Mouse (Mus musculus): Measurements from ENCODE around the gene Mbnl1. TPM values are rescaled to one million over a fixed set of nuclear protein-coding genes. Genes with fewer than 3 reads are reported as not detected.

Gene Mbnl1
- polyA plus RNA-seq, 1 experiment from 2014 or later: 101 TPM

DNA sequence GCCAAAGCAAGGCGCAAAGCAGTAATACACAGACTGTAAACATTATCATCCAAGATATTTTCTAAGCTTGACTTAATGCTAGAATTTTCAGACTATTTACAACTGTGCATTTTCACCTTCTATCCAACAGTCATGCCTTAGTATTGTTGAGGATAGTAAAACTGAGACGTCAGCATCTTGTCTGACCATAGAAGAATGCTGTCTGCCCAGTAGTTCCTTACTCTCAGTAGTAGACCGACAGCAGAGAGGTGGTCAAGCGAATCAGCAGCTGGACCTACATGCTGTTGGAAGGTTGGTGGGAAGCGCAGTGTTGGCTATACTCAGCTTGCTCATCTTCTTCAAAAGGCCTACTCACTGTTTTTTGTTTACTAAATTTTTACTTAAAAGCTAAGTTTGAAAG lies 34.2 kb downstream of the Mbnl1 start:
- Histone ChIP-seq H3K9me3 (no peaks in the 10 kb centered on the region), H3K27me3 (no peaks in the 10 kb centered on the region), H3K4me1 (peaks cover 30% of the 10 kb centered on the region), H3K4me3 (no peak overlapping the region), H3K9ac (no peak overlapping the region), H3K4me2 (no peak overlapping the region), H3K27ac (no peak overlapping the region), H3K36me3 (no peaks in the 10 kb centered on the region)
- 77% methylated on average over 5 of the region's 5 CpGs for WGBS
- ATAC-seq (ENCODE audit: insufficient number of reproducible peaks, insufficient read depth, low FRiP score, low TSS enrichment, low read depth): no peak

DNA sequence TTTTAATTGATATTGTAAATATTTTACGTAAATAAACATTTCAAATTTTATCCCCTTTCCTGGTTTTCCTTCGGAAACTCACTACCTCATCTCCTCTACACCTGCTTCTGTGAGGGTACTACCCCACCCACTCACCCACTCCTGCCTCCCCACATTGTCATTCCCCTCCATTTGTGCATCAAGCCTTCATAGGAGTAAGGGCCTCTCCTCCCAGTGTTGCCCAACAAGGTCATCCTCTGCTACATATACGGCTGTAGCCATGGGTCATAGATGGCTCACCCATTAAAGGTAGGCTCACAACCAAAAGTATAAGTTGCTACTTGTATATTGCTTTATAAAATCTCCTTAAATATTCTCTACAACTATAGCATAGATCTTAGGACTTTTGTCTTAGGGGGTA lies 34.9 kb downstream of the Mbnl1 start:
- H3K4me1 ChIP-seq: peaks cover 25% of the 10 kb centered on the region
- no peaks in the 10 kb centered on the region for H3K27me3 ChIP-seq
- no peak overlapping the region for H3K4me3 ChIP-seq
- no peak overlapping the region for H3K27ac ChIP-seq
- no peaks in the 10 kb centered on the region for H3K36me3 ChIP-seq
- H3K9me3 ChIP-seq: no peaks in the 10 kb centered on the region
- H3K9ac ChIP-seq: no peak overlapping the region
- WGBS: 91% methylated on average over 3 of the region's 3 CpGs
- H3K4me2 ChIP-seq: no peak overlapping the region
- no peak for ATAC-seq (ENCODE audit: insufficient number of reproducible peaks, insufficient read depth, low FRiP score, low TSS enrichment, low read depth)

DNA sequence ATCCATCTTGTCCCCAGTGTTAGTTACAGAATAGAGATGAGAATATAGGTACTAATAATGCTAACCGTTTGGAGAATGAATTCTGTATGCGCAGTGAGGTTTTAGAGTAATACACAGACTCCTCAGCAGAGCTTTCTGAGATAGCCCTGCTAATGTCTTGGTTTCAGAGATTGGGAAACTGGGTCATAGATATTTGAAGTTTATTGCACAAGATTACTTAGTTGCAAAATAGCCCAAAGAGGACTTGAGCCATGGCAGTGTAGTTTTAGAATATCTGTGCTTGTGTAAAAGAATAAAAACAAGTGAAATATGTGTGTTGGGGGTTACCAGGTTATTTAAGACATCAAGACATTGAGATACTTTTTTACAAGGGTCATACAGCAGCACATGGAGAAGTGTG lies 35.3 kb downstream of the Mbnl1 start:
- no peaks in the 10 kb centered on the region for H3K27me3 ChIP-seq
- no peak overlapping the region for H3K27ac ChIP-seq
- H3K36me3 ChIP-seq: no peaks in the 10 kb centered on the region
- H3K4me2 ChIP-seq: no peak overlapping the region
- no peak overlapping the region for H3K9ac ChIP-seq
- WGBS: 94% methylated on average over 2 of the region's 2 CpGs
- H3K9me3 ChIP-seq: no peaks in the 10 kb centered on the region
- H3K4me1 ChIP-seq: peaks cover 23% of the 10 kb centered on the region
- H3K4me3 ChIP-seq: no peak overlapping the region
- no peak for ATAC-seq (ENCODE audit: insufficient number of reproducible peaks, insufficient read depth, low FRiP score, low TSS enrichment, low read depth)

DNA sequence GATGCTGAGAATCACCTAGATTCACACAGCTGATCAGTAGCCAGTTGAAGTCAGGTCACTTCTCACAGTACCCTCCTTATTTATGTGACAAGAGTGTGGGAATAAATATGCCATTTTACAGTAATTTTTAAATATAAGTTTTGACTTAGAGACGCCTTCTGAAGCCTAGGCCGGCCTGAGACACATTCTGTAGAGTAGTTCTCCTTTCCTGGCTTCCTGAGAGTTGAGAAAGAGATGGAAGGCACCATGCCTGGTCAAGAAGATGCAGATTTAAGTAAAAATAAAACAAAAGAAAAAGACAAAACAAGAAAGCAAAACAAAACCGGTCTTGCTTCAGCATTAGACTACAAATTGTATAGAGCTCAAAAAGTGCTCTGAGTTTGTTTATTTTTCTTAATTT lies 38.6 kb downstream of the Mbnl1 start:
- Histone ChIP-seq H3K4me1 (peaks cover 20% of the 10 kb centered on the region), H3K27me3 (no peaks in the 10 kb centered on the region), H3K36me3 (no peaks in the 10 kb centered on the region), H3K27ac (no peak overlapping the region), H3K4me3 (no peak overlapping the region), H3K9ac (no peak overlapping the region), H3K4me2 (no peak overlapping the region), H3K9me3 (no peaks in the 10 kb centered on the region)
- WGBS: 94% methylated on average over 3 of the region's 3 CpGs
- ATAC-seq (ENCODE audit: insufficient number of reproducible peaks, insufficient read depth, low FRiP score, low TSS enrichment, low read depth): no peak

DNA sequence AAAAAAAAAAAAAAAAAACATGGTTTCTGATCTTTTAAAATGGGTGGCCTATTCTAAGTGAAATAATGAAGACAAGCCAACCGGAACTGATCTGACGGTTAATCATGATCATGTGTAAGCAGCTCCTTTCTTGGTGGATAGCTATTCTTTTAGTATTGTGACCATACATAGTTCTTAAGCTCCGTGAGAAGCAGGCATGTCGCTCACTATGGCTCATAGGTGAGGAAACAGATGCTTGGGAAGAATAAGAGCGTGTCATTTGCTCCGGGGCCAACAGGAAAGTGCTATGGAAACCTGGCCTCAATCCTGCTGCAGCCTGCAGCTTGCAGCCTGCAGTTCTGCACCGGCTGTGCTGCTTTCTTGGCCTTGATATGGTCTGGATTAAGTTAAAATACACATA lies 40.7 kb downstream of the Mbnl1 start:
- Histone ChIP-seq H3K4me1 (peaks cover 28% of the 10 kb centered on the region), H3K9ac (no peak overlapping the region), H3K27ac (no peak overlapping the region), H3K36me3 (no peaks in the 10 kb centered on the region), H3K27me3 (no peaks in the 10 kb centered on the region), H3K9me3 (no peaks in the 10 kb centered on the region), H3K4me3 (no peak overlapping the region), H3K4me2 (no peak overlapping the region)
- 24% methylated on average over 7 of the region's 7 CpGs for WGBS
- no peak for ATAC-seq (ENCODE audit: insufficient number of reproducible peaks, insufficient read depth, low FRiP score, low TSS enrichment, low read depth)

DNA sequence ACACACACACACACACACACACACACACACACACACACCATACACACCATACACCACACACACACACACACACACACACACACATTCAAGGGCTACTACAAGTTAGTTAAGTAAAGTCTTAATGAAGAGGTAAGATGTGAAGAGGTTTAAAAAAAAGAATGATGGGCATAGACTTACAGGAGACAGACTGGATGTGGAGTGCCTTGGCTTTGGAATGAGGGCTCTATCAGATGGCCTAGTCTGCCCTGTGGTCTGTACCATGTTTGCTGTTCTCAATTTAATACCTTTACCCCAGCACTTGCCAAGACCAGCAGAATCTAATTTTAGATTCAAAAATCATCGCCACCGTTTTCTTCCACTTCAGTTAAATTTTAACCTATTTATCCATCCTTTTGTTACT lies 41.1 kb downstream of the Mbnl1 start:
- no peaks in the 10 kb centered on the region for H3K36me3 ChIP-seq
- H3K27me3 ChIP-seq: no peaks in the 10 kb centered on the region
- H3K4me2 ChIP-seq: no peak overlapping the region
- peaks cover 30% of the 10 kb centered on the region for H3K4me1 ChIP-seq
- H3K9ac ChIP-seq: no peak overlapping the region
- 64% methylated on average over 2 of the region's 2 CpGs for WGBS
- no peak overlapping the region for H3K4me3 ChIP-seq
- ATAC-seq (ENCODE audit: insufficient number of reproducible peaks, insufficient read depth, low FRiP score, low TSS enrichment, low read depth): no peak
- H3K9me3 ChIP-seq: no peaks in the 10 kb centered on the region
- H3K27ac ChIP-seq: no peak overlapping the region

DNA sequence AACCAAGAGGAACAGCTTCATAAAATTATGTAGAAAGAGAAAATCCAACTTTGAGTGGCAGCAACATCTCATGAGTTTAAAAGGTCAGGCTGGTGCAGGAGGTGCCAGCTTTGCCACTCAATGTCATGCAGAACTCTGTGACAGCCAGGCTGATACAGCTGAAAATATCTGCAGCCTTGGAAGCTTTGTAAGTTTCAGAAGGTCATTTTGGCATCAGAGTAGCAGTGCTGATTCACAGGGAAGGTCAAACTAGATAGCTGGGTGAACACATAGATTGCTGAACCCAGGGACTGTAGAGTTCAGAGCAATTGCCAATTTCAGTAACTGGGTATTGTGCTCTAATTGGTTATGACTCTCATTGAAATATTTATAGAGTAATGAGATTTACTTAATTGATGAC lies 42.8 kb downstream of the Mbnl1 start:
- H3K4me1 ChIP-seq: peaks cover 32% of the 10 kb centered on the region
- no peak for ATAC-seq (ENCODE audit: insufficient number of reproducible peaks, insufficient read depth, low FRiP score, low TSS enrichment, low read depth)
- no peak overlapping the region for H3K9ac ChIP-seq
- no peak overlapping the region for H3K27ac ChIP-seq
- no peak overlapping the region for H3K4me2 ChIP-seq
- no peaks in the 10 kb centered on the region for H3K36me3 ChIP-seq
- no peak overlapping the region for H3K4me3 ChIP-seq
- no peaks in the 10 kb centered on the region for H3K27me3 ChIP-seq
- no peaks in the 10 kb centered on the region for H3K9me3 ChIP-seq

DNA sequence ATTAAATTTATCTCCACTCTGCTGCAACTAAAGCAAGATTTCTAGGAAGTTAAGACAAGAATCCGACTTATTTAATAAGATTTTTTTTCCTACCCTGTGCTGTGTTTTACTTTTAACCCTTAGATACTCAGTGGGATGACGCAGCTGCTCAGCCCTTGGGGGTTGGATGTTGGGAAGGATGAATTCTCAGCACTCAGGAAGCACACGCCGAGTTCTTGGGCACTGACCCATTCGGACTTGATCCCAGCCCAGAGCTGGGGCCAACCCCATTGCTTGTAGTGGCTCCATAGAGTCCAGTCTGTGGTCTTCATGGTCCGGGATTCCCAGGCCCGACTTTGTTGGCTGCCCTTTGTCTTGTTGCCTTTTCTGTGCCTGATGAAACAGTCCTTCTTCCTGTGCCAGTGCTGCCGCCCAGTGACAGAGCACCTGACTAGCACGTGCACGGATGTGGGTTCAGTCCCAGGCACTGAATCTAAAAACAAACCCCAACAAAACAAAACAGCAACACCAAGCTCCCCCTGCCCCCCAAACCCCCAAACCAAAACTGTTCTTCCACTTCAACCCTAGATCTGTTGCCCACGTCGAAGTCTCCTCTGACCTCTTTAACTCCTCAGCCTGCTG lies 43.5 kb downstream of the Mbnl1 start:
- 28% methylated on average over 12 of the region's 12 CpGs for WGBS
- H3K4me3 ChIP-seq: no peak overlapping the region
- no peak overlapping the region for H3K27ac ChIP-seq
- H3K36me3 ChIP-seq: no peaks in the 10 kb centered on the region
- peak overlapping the region; percentile 14; the same call in 1 of the 2 replicates for H3K4me2 ChIP-seq
- H3K27me3 ChIP-seq: no peaks in the 10 kb centered on the region
- peaks cover 32% of the 10 kb centered on the region for H3K4me1 ChIP-seq
- no peak for ATAC-seq (ENCODE audit: insufficient number of reproducible peaks, insufficient read depth, low FRiP score, low TSS enrichment, low read depth)
- no peak overlapping the region for H3K9ac ChIP-seq
- H3K9me3 ChIP-seq: no peaks in the 10 kb centered on the region

DNA sequence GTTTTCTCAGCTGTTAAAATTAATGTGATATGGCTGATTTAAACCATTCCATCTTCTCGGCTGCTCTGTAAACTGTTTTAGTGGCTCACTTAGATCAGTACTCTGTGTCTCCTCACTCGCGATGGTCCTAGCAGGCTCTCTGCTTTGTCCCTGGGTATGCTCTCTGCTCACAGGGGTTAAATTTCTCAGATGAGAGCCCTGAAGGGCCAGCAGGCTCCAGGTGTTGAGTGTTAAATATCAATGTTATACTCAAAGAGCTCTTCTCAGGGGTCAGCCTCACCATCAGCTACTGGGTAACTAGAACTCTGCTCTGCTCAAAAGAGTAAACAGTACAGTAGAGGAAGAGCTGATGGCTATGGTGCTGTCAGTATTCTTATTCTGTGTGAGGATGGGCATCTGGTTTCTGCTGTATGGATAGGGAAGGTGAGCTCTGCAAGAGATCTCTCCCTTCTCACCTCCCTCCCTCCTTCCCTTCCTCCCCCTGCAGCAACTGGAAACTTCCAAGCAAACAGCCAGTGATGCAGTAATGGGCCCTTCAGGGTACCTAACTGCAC lies 44.7 kb downstream of the Mbnl1 start:
- H3K9ac ChIP-seq: no peak overlapping the region
- WGBS: 33% methylated on average over 3 of the region's 3 CpGs
- no peak for ATAC-seq (ENCODE audit: insufficient number of reproducible peaks, insufficient read depth, low FRiP score, low TSS enrichment, low read depth)

DNA sequence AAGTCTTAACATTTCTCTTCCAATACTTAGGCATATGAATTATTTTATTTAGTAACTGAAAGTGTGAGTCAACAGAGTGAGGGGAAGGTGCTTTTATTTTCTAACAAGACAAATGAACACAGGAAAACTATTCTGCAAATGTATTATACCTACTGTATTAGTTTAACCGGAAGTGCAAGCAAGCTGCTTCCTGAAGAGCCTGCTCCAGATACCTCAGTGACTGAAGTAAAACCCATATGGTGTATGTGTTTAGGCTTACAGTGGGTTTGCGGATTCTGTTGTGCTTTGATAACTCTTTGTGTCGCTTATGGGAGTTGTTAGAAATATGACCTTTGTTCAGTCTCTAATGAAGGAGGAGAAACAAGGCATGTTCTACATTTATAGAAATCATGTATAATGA lies 46.7 kb downstream of the Mbnl1 start:
- Histone ChIP-seq H3K4me1 (peaks cover 22% of the 10 kb centered on the region), H3K36me3 (no peaks in the 10 kb centered on the region), H3K27ac (no peak overlapping the region), H3K9ac (no peak overlapping the region), H3K4me2 (no peak overlapping the region), H3K9me3 (no peaks in the 10 kb centered on the region), H3K27me3 (no peaks in the 10 kb centered on the region), H3K4me3 (no peak overlapping the region)
- ATAC-seq (ENCODE audit: insufficient number of reproducible peaks, insufficient read depth, low FRiP score, low TSS enrichment, low read depth): no peak
- WGBS: 66% methylated on average over 3 of the region's 3 CpGs

More for the DNA sequence above, 44.7 kb downstream of the Mbnl1 start:
- H3K27me3 ChIP-seq: no peaks in the 10 kb centered on the region
- no peaks in the 10 kb centered on the region for H3K9me3 ChIP-seq
- no peak overlapping the region for H3K27ac ChIP-seq
- no peak overlapping the region for H3K4me2 ChIP-seq
- H3K36me3 ChIP-seq: no peaks in the 10 kb centered on the region
- H3K4me1 ChIP-seq: peaks cover 32% of the 10 kb centered on the region
- no peak overlapping the region for H3K4me3 ChIP-seq

DNA sequence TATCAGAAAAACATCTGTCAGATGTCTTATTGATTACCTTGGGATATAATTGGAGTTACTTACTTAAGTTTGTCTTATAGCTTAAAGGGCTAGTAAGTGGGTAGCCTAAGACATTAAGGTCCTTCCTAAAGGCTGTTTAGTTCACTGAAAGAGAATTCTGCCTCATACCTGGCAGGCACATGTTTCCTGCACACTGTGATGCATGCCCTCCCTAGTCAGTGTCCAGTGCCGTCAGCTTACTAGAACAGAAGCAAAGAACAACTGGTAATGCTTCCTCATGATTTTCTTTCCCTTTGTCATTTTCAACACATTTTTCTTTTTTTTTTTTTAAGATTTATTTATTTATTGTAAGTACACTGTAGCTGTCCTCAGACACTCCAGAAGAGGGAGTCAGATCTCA lies 51.5 kb downstream of the Mbnl1 start:
- Histone ChIP-seq H3K36me3 (no peaks in the 10 kb centered on the region), H3K27ac (no peak overlapping the region), H3K9ac (no peak overlapping the region), H3K4me2 (no peak overlapping the region), H3K9me3 (no peaks in the 10 kb centered on the region), H3K4me1 (peaks cover 27% of the 10 kb centered on the region), H3K27me3 (no peaks in the 10 kb centered on the region), H3K4me3 (no peak overlapping the region)
- no peak for ATAC-seq (ENCODE audit: insufficient number of reproducible peaks, insufficient read depth, low FRiP score, low TSS enrichment, low read depth)
- 91% methylated on average over 1 of the region's 1 CpGs for WGBS

DNA sequence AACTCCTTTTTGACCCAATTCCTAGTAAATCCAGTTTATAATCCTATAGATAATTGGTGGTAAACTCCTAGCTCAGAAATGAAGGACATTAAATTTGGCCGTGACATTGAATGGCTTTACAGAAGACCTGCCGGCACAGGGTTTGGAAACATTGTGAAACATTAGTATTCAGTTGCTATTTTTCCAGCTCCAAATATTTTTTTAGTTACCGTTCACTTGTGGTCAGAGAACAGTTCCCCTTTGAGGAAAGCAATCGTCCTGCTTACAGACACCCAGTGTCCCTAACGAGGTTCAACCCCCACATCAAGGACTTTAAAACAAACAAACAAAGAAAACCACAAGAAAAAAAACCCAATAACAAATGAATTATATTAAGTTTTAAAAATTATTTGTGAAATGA lies 58.7 kb downstream of the Mbnl1 start:
- H3K4me3 ChIP-seq: 0 out of 2 replicates have a peak overlapping the region, but pooled peaks have one; percentile 11
- 47% methylated on average over 5 of the region's 5 CpGs for WGBS
- H3K9me3 ChIP-seq: no peaks in the 10 kb centered on the region
- no peaks in the 10 kb centered on the region for H3K27me3 ChIP-seq
- no peak overlapping the region for H3K9ac ChIP-seq
- peak overlapping the region; percentile 45 for H3K4me2 ChIP-seq
- ATAC-seq (ENCODE audit: insufficient number of reproducible peaks, insufficient read depth, low FRiP score, low TSS enrichment, low read depth): no peak
- no peak overlapping the region for H3K27ac ChIP-seq
- H3K4me1 ChIP-seq: peaks cover 34% of the 10 kb centered on the region
- H3K36me3 ChIP-seq: no peaks in the 10 kb centered on the region

All from embryonic facial prominence, embryonic 13.5 days (tissue).